Mouse (Mus musculus) urinary bladder, postnatal 4 days (tissue): ENCODE results near the gene Npc2.

Experiments used
- DNase-seq, 2 experiments: peaks; one replicate each; pipeline ENCODE4 v3.0.0; 2021 to 2022; ENCODE audit warnings: low spot score in 2 of 2

Npc2 gene

GRCm38 (mm10) chr12:84784604-84785381 is 11.8 kb upstream of the Npc2 start:
- DNase-seq = peak; percentile 84 to 93

- no peak for DNase-seq
Measured at GRCm38 (mm10) chr12:84776229-84776628, 3.3 kb upstream of the Npc2 start.

- DNase-seq = no peak
Measured at GRCm38 (mm10) chr12:84774376-84774775, 1.4 kb upstream of the Npc2 start.

- no peak for DNase-seq
Measured at GRCm38 (mm10) chr12:84773476-84773875, 524 bp upstream of the Npc2 start.

- DNase-seq = no peak
Measured at GRCm38 (mm10) chr12:84771981-84772520, 901 bp downstream of the Npc2 start.

GRCm38 (mm10) chr12:84769624-84770023 is 3.3 kb downstream of the Npc2 start:
- no peak for DNase-seq

GRCm38 (mm10) chr12:84767510-84767909 is 5.4 kb downstream of the Npc2 start:
- no peak for DNase-seq

- DNase-seq = no peak
Measured at GRCm38 (mm10) chr12:84766113-84766735, 6.7 kb downstream of the Npc2 start.

- DNase-seq = no peak
Measured at GRCm38 (mm10) chr12:84765506-84765905, 7.4 kb downstream of the Npc2 start.

- no peak for DNase-seq
Measured at GRCm38 (mm10) chr12:84764756-84765155, 8.2 kb downstream of the Npc2 start.

- no peak for DNase-seq
Measured at GRCm38 (mm10) chr12:84763577-84764218, 9.3 kb downstream of the Npc2 start.

- DNase-seq = no peak
Measured at GRCm38 (mm10) chr12:84762532-84762931, 10.4 kb downstream of the Npc2 start.

- no peak for DNase-seq
Measured at GRCm38 (mm10) chr12:84759063-84759462, 13.9 kb downstream of the Npc2 start.

- no peak for DNase-seq
Measured at GRCm38 (mm10) chr12:84756016-84756415, 16.9 kb downstream of the Npc2 start.

GRCm38 (mm10) chr12:84755008-84755695 is 17.8 kb downstream of the Npc2 start:
- no peak for DNase-seq

GRCm38 (mm10) chr12:84752131-84752977 is 20.6 kb downstream of the Npc2 start:
- no peak for DNase-seq

GRCm38 (mm10) chr12:84750661-84751060 is 22.3 kb downstream of the Npc2 start:
- DNase-seq = no peak

- no peak for DNase-seq
Measured at GRCm38 (mm10) chr12:84748134-84748533, 24.8 kb downstream of the Npc2 start.

- no peak for DNase-seq
Measured at GRCm38 (mm10) chr12:84745700-84746099, 27.3 kb downstream of the Npc2 start.

- no peak for DNase-seq
Measured at GRCm38 (mm10) chr12:84743496-84743895, 29.5 kb downstream of the Npc2 start.

- DNase-seq = no peak
Measured at GRCm38 (mm10) chr12:84733366-84733765, 39.6 kb downstream of the Npc2 start.
